Mouse (Mus musculus) lung, postnatal 14 days (tissue): ENCODE data around the gene Six3.

Experiments
- DNase-seq: peaks from one replicate; pipeline ENCODE4 v3.0.0; 2021

Six3 gene

GRCm38 (mm10) chr17:85613266-85613860, at the start of gene Six3:
Six3 (plus strand) TSS chr17:85613608.
- no peak for DNase-seq

- no peak for DNase-seq
These were observed 49.3 kb upstream of the Six3 start for GRCm38 (mm10) chr17:85564107-85564506.

- DNase-seq = no peak
These were observed 39.4 kb upstream of the Six3 start for GRCm38 (mm10) chr17:85574023-85574422.

- DNase-seq = no peak
These were observed 35.1 kb upstream of the Six3 start for GRCm38 (mm10) chr17:85578290-85578689.

- no peak for DNase-seq
These were observed 34.1 kb upstream of the Six3 start for GRCm38 (mm10) chr17:85579350-85579749.

GRCm38 (mm10) chr17:85580221-85580620, 33.2 kb upstream of the Six3 start:
- DNase-seq = no peak

GRCm38 (mm10) chr17:85584170-85584569, 29.2 kb upstream of the Six3 start:
- no peak for DNase-seq

- no peak for DNase-seq
These were observed 28.8 kb upstream of the Six3 start for GRCm38 (mm10) chr17:85584573-85584972.

GRCm38 (mm10) chr17:85585779-85586178, 27.6 kb upstream of the Six3 start:
- no peak for DNase-seq

- DNase-seq = no peak
These were observed 21.4 kb upstream of the Six3 start for GRCm38 (mm10) chr17:85591976-85592375.

- DNase-seq = no peak
These were observed 17.6 kb upstream of the Six3 start for GRCm38 (mm10) chr17:85595853-85596252.

GRCm38 (mm10) chr17:85596341-85596890, 17.0 kb upstream of the Six3 start:
- DNase-seq = no peak

- no peak for DNase-seq
These were observed 13.9 kb upstream of the Six3 start for GRCm38 (mm10) chr17:85599520-85599919.

GRCm38 (mm10) chr17:85606463-85606862, 6.9 kb upstream of the Six3 start:
- DNase-seq = no peak

GRCm38 (mm10) chr17:85607556-85608365, 5.6 kb upstream of the Six3 start:
- no peak for DNase-seq

- no peak for DNase-seq
These were observed 4.9 kb upstream of the Six3 start for GRCm38 (mm10) chr17:85608366-85609093.

- no peak for DNase-seq
These were observed 4.3 kb upstream of the Six3 start for GRCm38 (mm10) chr17:85609094-85609425.

GRCm38 (mm10) chr17:85609621-85610392, 3.6 kb upstream of the Six3 start:
- no peak for DNase-seq

GRCm38 (mm10) chr17:85610393-85611115, 2.9 kb upstream of the Six3 start:
- DNase-seq = no peak

GRCm38 (mm10) chr17:85611521-85612515, 1.6 kb upstream of the Six3 start:
- no peak for DNase-seq
